Mouse (Mus musculus) hindbrain, embryonic 14.5 days (tissue): ENCODE data around the gene Aplp1. TPM values are rescaled to one million over a fixed set of nuclear protein-coding genes. Genes with fewer than 3 reads are reported as not detected.
A peak's percentile ranks its signal among the peaks of the same experiment; 100 is the strongest.

Experiments used
- ATAC-seq: fragments of 200-750 bp; cut with Nextera tagmentation; 2 replicates; pipeline ENCODE4 v1.8.0; 2017; ENCODE audit warnings: moderate number of reproducible peaks, mild to moderate bottlenecking, moderate TSS enrichment, moderate library complexity; ENCODE audit not compliant: low FRiP score
- DNase-seq: peaks from one replicate; pipeline ENCODE4 v3.0.0-alpha.2; 2015; ENCODE audit warnings: low spot score
- H3K27ac ChIP-seq: fragments of 300-500 bp; sonication (generic); 2 replicates; pipeline ENCODE4 v1.5.1; 2014; ENCODE audit warnings: mild to moderate bottlenecking, moderate library complexity
- H3K27me3 ChIP-seq: fragments of 300-500 bp; sonication (generic); 2 replicates; pipeline ENCODE4 v1.6.1; 2014; ENCODE audit warnings: mild to moderate bottlenecking, low read length, mixed read lengths; ENCODE audit not compliant: control insufficient read depth, insufficient read depth
- H3K36me3 ChIP-seq: fragments of 300-500 bp; sonication (generic); replicated peaks from 2 replicates; pipeline ENCODE4 v1.6.1; 2014; ENCODE audit not compliant: control insufficient read depth, insufficient read depth
- H3K4me1 ChIP-seq: fragments of 300-500 bp; sonication (generic); replicated peaks from 2 replicates; pipeline ENCODE4 v1.6.1; 2014; ENCODE audit warnings: antibody characterized with exemption, low read length, mixed read lengths; ENCODE audit not compliant: control insufficient read depth, insufficient read depth
- H3K4me2 ChIP-seq: fragments of 300-500 bp; sonication (generic); replicated peaks from 2 replicates; pipeline ENCODE4 v1.6.1; 2014; ENCODE audit warnings: mild to moderate bottlenecking, moderate library complexity
- H3K4me3 ChIP-seq: fragments of 300-500 bp; sonication (generic); replicated peaks from 2 replicates; pipeline ENCODE4 v1.5.1; 2014; ENCODE audit warnings: mild to moderate bottlenecking, low read length
- H3K9ac ChIP-seq: fragments of 300-500 bp; sonication (generic); 2 replicates; pipeline ENCODE4 v1.6.1; 2014
- H3K9me3 ChIP-seq: fragments of 300-500 bp; sonication (generic); 2 replicates; pipeline ENCODE4 v1.6.1; 2016; ENCODE audit warnings: low read length; ENCODE audit not compliant: control insufficient read depth
- WGBS: fragments of 180-500 bp; shearing (Covaris S2); extraction: QIAGEN DNeasy Blood & Tissue Kit; methylation state at CpG from one replicate; pipeline ENCODE4 v1.1.7; 2014; 5-methylcytosine and 5-hydroxymethylcytosine counted together
- polyA plus RNA-seq: library from polyadenylated mRNA; unstranded; fragments of >200 nt; fragmentation: Nextera tagmentation; extraction: Ambion mirVana; gene quantifications from 2 replicates; pipeline ENCODE4 v1.2.1, GENCODE M21; 2014

Gene Aplp1
- polyA plus RNA-seq, 1 experiment from 2014 or later, result 690 TPM

DNA sequence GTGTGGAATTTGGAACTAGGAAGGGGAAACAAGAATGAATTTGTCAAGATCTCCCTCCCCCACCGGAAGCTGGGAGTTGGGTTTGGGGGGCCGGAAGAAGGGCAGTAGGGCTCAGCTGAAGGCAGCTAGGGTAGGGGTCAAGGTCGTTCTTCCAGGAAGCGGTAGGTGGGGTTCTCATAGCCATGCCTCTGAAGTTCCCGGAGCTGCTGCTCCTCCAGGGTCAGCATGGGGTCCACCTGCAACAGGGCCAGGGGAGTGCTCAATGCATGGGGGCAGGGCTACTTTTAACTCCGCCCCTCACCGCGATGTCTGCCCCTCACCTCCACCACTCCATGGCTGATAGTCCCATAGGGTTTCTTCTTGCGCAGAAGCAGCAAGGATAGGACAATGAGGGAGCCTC lies 10.2 kb downstream of the Aplp1 start:
- Histone ChIP-seq H3K4me1 (no peaks in the 10 kb centered on the region), H3K4me3 (no peak overlapping the region), H3K9ac (no peak overlapping the region), H3K27ac (no peak overlapping the region), H3K4me2 (no peak overlapping the region), H3K9me3 (no peaks in the 10 kb centered on the region), H3K36me3 (peaks cover 74% of the 10 kb centered on the region), H3K27me3 (no peaks in the 10 kb centered on the region)
- 38% methylated on average over 9 of the region's 9 CpGs for WGBS
- DNase-seq, result no peak
- ATAC-seq, result no peak

DNA sequence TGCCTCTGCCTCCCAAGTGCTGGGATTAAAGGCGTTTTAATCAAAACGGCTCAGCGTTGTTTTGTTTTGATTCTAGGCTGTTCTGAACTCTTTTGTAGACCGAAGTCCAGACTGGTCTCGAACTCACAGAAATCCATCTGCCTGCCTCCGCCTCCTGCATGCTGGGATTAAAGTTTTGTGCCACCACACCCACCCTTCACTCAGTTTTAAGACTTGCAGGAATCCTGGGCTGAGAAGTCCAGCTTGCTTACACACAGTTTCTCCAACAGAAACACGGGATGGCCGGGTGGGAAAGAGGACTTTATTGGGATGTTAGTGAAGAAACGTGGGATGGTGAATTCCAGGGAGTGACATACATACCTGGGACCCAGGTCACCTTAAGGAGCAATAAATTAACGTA lies 10.6 kb downstream of the Aplp1 start:
- no peak overlapping the region for H3K4me3 ChIP-seq
- ATAC-seq (no peak), DNase-seq (no peak)
- no peaks in the 10 kb centered on the region for H3K9me3 ChIP-seq
- 72% methylated on average over 10 of the region's 10 CpGs for WGBS
- H3K4me2 ChIP-seq, result no peak overlapping the region
- no peak overlapping the region for H3K9ac ChIP-seq
- H3K27ac ChIP-seq, result no peak overlapping the region
- H3K36me3 ChIP-seq, result peaks cover 69% of the 10 kb centered on the region
- no peaks in the 10 kb centered on the region for H3K4me1 ChIP-seq
- H3K27me3 ChIP-seq, result no peaks in the 10 kb centered on the region

DNA sequence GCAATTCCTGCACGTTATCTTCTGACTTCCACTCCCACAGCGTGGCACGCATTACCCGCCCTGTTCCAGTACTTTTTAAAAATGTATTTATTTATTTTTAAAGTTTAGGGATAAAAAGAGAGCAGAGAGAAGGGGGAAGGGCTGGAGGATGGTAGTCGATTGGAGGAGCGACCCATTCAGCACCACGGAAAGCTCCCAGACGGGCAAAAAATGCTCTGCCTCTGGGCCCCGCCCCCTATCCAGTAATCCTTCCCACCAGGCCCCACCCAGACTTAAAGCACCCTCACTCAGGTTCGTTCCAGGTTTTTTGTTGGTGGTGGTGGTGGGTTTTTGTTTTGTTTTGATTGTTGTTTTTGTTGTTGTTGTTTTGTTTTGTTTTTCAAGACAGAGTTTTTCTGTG lies 11.1 kb downstream of the Aplp1 start:
- 6% methylated on average over 10 of the region's 10 CpGs for WGBS
- H3K36me3 ChIP-seq, result peaks cover 65% of the 10 kb centered on the region

DNA sequence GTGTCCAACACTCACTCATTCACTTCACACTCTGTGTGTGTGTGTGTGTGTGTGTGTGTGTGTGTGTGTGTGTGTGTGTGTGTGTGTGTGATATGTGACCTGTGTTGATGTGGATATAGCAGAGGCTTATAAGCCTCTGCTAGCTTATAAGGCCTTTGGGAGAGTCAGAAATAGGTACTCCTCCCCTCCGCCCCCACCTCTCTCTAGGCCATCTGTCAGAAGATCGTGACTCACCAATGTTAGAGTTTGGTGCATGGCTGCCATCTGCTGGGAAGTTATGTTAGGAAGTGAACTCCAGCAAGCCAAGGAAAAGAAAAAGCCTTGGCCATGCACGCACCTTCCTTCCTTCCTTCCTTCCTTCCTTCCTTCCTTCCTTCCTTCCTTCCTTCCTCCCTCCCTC lies 13.5 kb downstream of the Aplp1 start:
- Histone ChIP-seq H3K27ac (no peak overlapping the region), H3K4me3 (no peak overlapping the region), H3K4me1 (no peaks in the 10 kb centered on the region), H3K27me3 (no peaks in the 10 kb centered on the region), H3K9ac (no peak overlapping the region), H3K36me3 (peaks cover 41% of the 10 kb centered on the region), H3K9me3 (no peaks in the 10 kb centered on the region), H3K4me2 (no peak overlapping the region)
- 14% methylated on average over 3 of the region's 3 CpGs for WGBS
- ATAC-seq (peak; percentile 54; the same call in 1 of the 2 replicates), DNase-seq (peak; percentile 84)

More for the DNA sequence above, 11.1 kb downstream of the Aplp1 start:
- Histone ChIP-seq H3K27me3 (no peaks in the 10 kb centered on the region), H3K9ac (no peak overlapping the region), H3K9me3 (no peaks in the 10 kb centered on the region), H3K27ac (no peak overlapping the region), H3K4me3 (no peak overlapping the region), H3K4me2 (no peak overlapping the region), H3K4me1 (no peaks in the 10 kb centered on the region)
- DNase-seq (no peak), ATAC-seq (no peak)

DNA sequence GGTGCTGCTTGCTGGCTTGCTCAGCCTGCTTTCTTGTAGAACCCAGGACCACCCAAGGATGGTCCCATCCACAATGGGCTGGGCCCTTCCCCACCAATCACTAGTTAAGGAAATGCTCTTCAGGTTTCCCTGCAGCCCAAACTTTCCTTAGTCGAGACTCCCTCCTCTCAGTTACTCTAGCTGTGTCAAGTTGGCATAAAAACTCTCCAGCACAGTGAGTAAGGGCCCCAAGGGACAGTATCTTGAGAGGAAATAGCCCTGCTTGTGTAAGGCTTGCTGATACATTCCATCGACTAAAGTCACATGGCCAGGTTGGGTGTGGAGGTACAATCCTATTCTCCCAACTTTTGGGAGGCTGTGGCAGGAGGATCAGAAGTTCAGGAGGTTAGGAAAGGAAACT lies 15.1 kb downstream of the Aplp1 start:
- no peaks in the 10 kb centered on the region for H3K9me3 ChIP-seq
- no peak overlapping the region for H3K4me3 ChIP-seq
- no peak overlapping the region for H3K9ac ChIP-seq
- DNase-seq (no peak), ATAC-seq (no peak)
- no peak overlapping the region for H3K27ac ChIP-seq
- peaks cover 25% of the 10 kb centered on the region for H3K36me3 ChIP-seq
- H3K4me1 ChIP-seq, result no peaks in the 10 kb centered on the region
- 45% methylated on average over 2 of the region's 2 CpGs for WGBS
- no peak overlapping the region for H3K4me2 ChIP-seq
- H3K27me3 ChIP-seq, result no peaks in the 10 kb centered on the region

DNA sequence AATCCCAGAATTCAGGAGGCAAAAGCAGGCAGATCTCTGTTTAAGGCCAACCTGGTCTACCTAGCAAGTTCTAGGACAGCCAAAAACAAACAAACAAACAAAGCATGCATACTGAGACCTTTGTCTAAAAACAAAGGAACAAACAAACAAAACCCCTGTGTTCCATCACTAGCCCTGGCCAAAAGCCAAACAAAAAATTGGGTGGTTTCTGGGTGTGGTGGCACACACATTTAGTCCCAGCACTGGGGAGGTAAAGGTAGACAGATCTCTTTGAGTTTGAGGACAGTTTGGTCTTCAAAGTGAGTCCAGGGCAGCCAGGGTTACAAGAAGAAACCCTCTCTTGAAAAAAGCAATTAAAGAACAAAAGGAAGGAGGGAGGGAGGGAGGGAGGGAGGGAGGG lies 16.0 kb downstream of the Aplp1 start:
- Histone ChIP-seq H3K4me3 (no peak overlapping the region), H3K4me1 (no peaks in the 10 kb centered on the region), H3K27me3 (no peaks in the 10 kb centered on the region), H3K9ac (no peak overlapping the region), H3K4me2 (no peak overlapping the region), H3K27ac (no peak overlapping the region), H3K9me3 (no peaks in the 10 kb centered on the region), H3K36me3 (peaks cover 17% of the 10 kb centered on the region; the same call in 1 of the 2 replicates)
- no peak for DNase-seq
- ATAC-seq, result no peak

DNA sequence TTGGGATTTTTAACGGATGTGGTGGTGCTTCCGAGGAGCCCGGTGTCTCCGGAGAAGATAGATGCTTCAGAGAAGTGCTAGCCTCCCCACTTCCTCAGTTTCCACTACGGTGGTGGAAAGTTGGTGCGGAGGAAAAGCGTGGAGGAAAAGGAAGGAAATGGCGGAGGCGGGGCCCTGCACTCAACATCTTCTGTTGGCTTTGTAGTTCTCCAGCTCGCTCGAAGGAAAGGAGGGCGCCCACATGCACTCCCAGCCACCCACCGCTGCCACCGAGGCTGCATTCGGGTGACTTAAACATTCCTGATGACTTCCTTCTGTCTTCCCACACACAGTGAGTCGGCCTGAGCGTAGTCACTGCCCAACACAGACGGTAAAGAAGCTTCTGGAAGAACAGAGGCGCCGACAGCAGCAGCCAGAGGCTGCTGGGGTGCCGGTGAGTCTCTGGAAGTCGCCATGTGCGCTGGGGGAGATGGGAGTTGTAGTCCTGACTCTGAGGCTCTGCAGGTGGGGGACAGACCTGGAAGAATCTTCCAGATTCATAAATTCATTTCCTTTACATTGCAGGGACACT lies 22.2 kb downstream of the Aplp1 start:
- Histone ChIP-seq H3K36me3 (no peaks in the 10 kb centered on the region), H3K4me1 (peaks cover 20% of the 10 kb centered on the region), H3K9ac (peak overlapping the region; percentile 75), H3K27me3 (no peaks in the 10 kb centered on the region), H3K27ac (0 out of 2 replicates have a peak overlapping the region, but pooled peaks have one; percentile 55), H3K4me2 (peak overlapping the region; percentile 97), H3K9me3 (no peaks in the 10 kb centered on the region), H3K4me3 (peak overlapping the region; percentile 60)
- ATAC-seq, result no peak
- no peak for DNase-seq
- 49% methylated on average over 23 of the region's 23 CpGs for WGBS

DNA sequence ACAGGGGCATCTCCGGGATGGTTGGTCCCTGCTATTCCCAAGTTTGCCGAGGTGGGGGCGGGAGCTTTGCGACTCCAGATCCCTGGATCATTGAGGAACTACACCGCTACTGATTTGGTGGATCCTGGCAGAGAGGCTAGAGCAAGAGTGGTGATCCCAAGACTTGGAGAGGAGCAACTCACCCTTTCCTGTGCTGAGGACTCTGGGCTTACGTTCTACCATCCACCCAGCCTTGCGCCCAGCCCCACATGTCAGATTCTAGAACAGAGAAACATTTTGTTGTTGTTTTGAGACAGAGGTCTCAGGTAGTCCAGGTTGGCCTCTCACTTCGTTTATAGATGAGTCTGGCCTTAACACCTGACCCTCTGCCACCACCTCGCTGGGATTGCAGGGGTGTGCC lies 22.8 kb downstream of the Aplp1 start:
- ATAC-seq (0 out of 2 replicates have a peak, but pooled peaks have one; percentile 2), DNase-seq (no peak)
- Histone ChIP-seq H3K9me3 (no peaks in the 10 kb centered on the region), H3K4me1 (peaks cover 20% of the 10 kb centered on the region), H3K27me3 (no peaks in the 10 kb centered on the region), H3K27ac (peak overlapping the region; percentile 55; the same call in 1 of the 2 replicates), H3K4me3 (peak overlapping the region; percentile 60), H3K4me2 (peak overlapping the region; percentile 97), H3K9ac (peak overlapping the region; percentile 75), H3K36me3 (no peaks in the 10 kb centered on the region)
- WGBS, result 14% methylated on average over 9 of the region's 9 CpGs

DNA sequence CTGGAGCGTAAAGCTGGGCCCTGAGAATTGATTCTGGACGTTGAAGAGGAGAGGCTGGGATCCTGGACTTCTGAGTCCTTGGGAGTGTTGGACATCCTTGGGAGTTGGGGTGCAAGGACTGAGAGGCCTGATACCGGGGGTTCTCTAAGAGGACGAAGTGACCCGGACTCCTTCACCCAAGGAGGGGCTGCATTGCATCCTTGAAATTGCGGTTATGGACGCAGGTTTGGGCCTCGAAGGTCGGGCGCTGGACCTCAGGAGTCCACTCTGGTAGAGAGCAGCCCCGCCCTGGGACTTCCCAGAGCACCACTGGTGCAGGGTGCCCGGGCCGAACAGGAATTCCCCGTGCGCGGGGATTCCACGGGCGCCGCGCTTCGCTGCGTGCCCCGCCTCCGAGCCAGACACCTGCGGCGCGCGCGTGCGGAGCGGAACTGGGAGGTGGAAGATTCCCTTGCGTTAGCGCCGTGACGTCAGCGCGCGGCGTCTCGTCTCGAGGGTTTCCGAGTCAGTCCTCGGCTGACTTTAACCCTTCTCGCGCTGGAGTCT lies 23.4 kb downstream of the Aplp1 start:
- Histone ChIP-seq H3K27me3 (no peaks in the 10 kb centered on the region), H3K4me3 (peak overlapping the region; percentile 60), H3K27ac (peak overlapping the region; percentile 48; the same call in 1 of the 2 replicates), H3K4me2 (peak overlapping the region; percentile 97), H3K9ac (peak overlapping the region; percentile 75), H3K4me1 (peaks cover 20% of the 10 kb centered on the region), H3K36me3 (no peaks in the 10 kb centered on the region), H3K9me3 (no peaks in the 10 kb centered on the region)
- WGBS, result under 1% methylated on average over 45 of the region's 45 CpGs
- ATAC-seq, result peak; percentile 88
- peak; percentile 95 for DNase-seq
